Mouse (Mus musculus): Measurements from ENCODE around the gene Fgfrl1. TPM values are rescaled to one million over a fixed set of nuclear protein-coding genes. Genes with fewer than 3 reads are reported as not detected.

Gene Fgfrl1
- total RNA-seq, 1 experiment from 2014 or later = 44.7 TPM

GRCm38 (mm10) chr5:108700346-108700745 lies 8.2 kb downstream of the Fgfrl1 start:
- no peak for DNase-seq

GRCm38 (mm10) chr5:108701341-108702021 lies 9.3 kb downstream of the Fgfrl1 start:
- DNase-seq = no peak

GRCm38 (mm10) chr5:108703754-108704626 lies 11.8 kb downstream of the Fgfrl1 start:
- peak; percentile 66 for DNase-seq

GRCm38 (mm10) chr5:108707758-108708157 lies 15.6 kb downstream of the Fgfrl1 start:
- DNase-seq = no peak

- DNase-seq = no peak
These were observed 16.2 kb downstream of the Fgfrl1 start for GRCm38 (mm10) chr5:108708419-108708818.

GRCm38 (mm10) chr5:108708981-108709731 lies 17.0 kb downstream of the Fgfrl1 start:
- peak; percentile 57 for DNase-seq

- DNase-seq = no peak
These were observed 19.8 kb downstream of the Fgfrl1 start for GRCm38 (mm10) chr5:108711968-108712367.

- DNase-seq = no peak
These were observed 20.9 kb downstream of the Fgfrl1 start for GRCm38 (mm10) chr5:108713096-108713495.

GRCm38 (mm10) chr5:108713691-108714090 lies 21.5 kb downstream of the Fgfrl1 start:
- DNase-seq = peak; percentile 70

- peak; percentile 61 for DNase-seq
These were observed 22.0 kb downstream of the Fgfrl1 start for GRCm38 (mm10) chr5:108714149-108714548.

GRCm38 (mm10) chr5:108715974-108716373 lies 23.8 kb downstream of the Fgfrl1 start:
- no peak for DNase-seq

GRCm38 (mm10) chr5:108718051-108718450 lies 25.9 kb downstream of the Fgfrl1 start:
- DNase-seq = no peak

- DNase-seq = no peak
These were observed 27.6 kb downstream of the Fgfrl1 start for GRCm38 (mm10) chr5:108719761-108720160.

GRCm38 (mm10) chr5:108724006-108724405 lies 31.8 kb downstream of the Fgfrl1 start:
- DNase-seq = peak; percentile 74

- peak; percentile 84 for DNase-seq
These were observed 34.5 kb downstream of the Fgfrl1 start for GRCm38 (mm10) chr5:108726557-108727248.

- DNase-seq = no peak
These were observed 35.2 kb downstream of the Fgfrl1 start for GRCm38 (mm10) chr5:108727425-108727824.

GRCm38 (mm10) chr5:108741844-108742243 lies 49.7 kb downstream of the Fgfrl1 start:
- no peak for DNase-seq

GRCm38 (mm10) chr5:108742596-108742995 lies 50.4 kb downstream of the Fgfrl1 start:
- DNase-seq = no peak

GRCm38 (mm10) chr5:108743856-108744255 lies 51.7 kb downstream of the Fgfrl1 start:
- DNase-seq = no peak

- DNase-seq = no peak
These were observed 52.4 kb downstream of the Fgfrl1 start for GRCm38 (mm10) chr5:108744629-108745028.

- DNase-seq = no peak
These were observed 58.4 kb downstream of the Fgfrl1 start for GRCm38 (mm10) chr5:108750328-108751210.

Data from adrenal gland, postnatal 14 days (tissue).